Mouse (Mus musculus): ENCODE measurements around the gene 2010300C02Rik.

The 2010300C02Rik gene

DNA sequence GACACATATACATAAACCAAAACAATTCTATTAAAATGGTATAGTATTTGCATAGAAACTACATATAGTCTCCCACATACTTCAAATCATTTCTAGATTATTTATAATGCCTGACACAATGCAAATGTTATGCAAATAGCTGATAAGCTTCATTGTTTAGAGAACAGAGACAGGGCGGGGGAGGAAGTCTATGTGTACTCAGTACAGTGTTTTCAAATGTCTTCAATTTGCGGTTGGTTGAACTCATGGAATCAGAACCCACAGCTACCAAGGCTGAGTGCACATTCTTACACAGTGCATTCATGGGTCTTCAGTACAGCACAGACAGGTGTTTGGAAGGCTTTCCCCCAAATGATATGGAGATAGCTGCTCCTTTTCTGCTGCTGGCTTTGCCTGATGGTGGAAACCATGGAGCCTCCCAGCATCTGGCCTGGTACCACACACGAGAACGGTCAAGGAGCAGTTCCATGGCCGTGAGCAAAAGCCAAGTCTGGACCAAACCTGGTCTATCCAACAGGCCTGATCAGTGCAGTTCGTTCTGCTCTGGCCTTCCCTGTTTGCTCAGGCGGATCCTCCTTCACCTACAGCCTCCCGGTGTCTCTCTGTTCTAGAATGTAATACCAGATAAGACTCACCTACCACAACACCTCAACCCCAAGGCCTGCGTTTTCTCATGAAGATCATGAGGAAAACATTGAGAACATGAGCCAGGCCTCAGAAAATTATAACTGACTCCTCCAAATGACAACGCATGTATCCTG lies 8.1 kb downstream of the 2010300C02Rik start:
- no peak for DNase-seq (ENCODE audit: low read depth in 1 of 2, low spot score in 2 of 2)

DNA sequence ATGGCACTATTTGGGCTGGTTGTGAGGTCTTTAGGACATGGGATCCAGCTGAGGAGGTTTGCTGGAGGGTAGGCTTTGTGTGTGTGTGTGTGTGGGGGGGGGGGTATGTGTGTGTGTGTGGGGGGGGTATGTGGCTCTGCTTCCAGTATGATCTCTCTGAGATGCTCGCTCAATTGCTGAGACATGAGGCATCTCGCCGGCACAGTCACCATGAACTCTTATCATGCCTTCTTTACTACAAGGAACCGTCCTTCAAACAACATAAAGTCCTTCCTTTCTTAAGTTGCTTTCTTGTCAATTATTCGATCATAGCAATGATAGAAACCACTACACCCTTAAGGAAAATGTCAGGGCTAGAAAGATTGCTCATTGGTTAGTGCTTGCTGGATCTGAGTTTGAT lies 8.8 kb downstream of the 2010300C02Rik start:
- no peak for DNase-seq (ENCODE audit: low read depth in 1 of 2, low spot score in 2 of 2)

DNA sequence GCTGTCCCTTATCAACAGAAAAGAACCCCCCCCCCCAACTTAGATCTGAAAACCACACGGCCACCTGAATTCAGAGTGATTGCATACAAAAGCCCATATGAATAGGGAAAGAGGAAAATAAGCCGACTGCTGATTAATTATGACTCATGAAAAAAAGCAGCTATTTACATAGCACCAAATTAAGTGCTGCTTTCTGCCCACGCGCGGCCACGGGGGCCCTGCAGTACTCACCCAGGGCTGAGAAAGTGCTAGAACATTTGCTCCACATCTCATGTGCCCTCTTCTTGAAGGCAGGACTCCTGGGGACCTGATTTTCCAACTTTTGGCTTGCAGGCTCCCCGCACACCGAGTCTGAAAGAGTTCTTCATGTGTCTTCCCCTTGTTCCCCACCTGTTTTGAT lies 10.1 kb downstream of the 2010300C02Rik start:
- DNase-seq (ENCODE audit: low read depth in 1 of 2, low spot score in 2 of 2): no peak

DNA sequence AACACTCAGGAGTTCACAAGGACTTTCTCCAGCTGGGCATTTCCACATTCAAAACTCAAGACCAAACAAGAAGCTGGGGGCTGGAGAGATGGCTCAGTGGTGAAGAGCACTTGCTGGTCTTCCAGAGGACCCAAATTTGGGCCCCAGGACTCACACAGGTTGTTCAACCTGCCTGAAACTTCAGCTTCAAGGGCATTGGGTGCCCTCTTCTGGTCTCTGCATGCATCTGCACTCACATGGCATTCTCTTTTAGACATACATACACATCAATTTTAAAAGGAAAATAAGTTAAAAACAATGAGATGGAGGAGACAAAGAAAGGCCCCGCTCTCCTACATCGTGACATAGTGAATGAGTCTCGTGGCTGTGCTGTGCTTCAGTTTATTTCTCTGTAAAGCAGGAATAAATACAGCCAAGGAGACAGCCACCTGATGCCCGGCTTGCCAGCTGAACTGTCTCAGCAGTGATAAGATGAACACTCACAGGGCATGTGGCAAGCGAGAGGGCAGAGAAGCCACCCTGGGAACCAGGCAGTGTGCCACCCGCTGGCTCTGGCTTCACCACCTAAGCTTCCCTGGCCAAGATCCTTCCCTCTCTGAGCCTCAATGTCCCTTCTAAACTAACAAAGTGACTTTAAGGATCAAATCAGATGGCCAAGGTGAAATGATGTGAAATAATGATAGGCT lies 11.5 kb downstream of the 2010300C02Rik start:
- DNase-seq (ENCODE audit: low read depth in 1 of 2, low spot score in 2 of 2): no peak

DNA sequence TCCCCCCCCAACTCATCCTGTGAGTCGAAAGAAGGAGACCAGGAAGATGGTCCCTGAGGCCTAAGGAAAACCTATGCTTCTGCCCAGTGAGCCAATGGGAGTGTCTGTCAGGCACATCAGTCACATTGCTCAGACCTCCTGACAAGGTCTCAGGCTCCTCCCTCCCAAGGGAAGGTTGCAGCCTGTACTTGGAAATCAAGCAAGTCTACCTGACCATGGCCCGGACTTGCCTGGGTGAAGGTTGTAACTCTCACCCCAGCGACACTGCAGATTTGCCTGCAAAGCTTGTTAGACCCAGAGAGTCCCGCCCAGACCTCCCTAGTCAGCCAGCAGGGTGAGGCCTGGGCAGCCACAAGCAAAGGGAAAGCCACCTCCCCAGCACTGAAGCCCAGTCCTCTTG lies 17.6 kb downstream of the 2010300C02Rik start:
- no peak for DNase-seq (ENCODE audit: low read depth in 1 of 2, low spot score in 2 of 2)

DNA sequence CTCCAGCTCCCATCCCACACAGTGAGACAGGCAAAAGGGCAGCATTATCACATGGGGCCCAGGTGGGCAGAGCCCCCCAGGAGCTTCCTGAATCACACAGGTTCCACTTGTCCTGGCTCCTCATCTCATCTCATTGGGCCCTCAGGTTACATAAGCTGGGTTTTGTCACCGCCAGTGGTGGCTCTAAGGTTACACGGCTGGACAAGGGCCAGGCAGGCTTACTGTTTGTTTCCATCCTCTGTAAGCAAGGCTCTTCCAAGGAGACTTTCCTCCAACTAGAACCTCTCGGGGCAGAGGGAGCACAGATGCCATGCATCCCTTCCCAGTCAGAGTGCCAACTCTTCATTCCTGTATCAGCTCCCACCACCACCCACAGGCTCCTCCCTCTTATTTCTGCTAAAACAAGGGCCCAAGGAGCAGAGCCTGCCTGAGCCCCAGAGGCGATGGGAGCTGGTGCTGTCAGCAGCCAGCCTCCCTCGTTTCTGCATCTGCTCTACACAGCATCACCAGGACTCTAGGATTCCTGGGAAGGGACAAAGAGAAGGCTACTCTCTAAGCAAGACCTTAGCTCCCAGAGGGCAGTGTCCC lies 20.9 kb downstream of the 2010300C02Rik start:
- DNase-seq (ENCODE audit: low read depth in 1 of 2, low spot score in 2 of 2): no peak

DNA sequence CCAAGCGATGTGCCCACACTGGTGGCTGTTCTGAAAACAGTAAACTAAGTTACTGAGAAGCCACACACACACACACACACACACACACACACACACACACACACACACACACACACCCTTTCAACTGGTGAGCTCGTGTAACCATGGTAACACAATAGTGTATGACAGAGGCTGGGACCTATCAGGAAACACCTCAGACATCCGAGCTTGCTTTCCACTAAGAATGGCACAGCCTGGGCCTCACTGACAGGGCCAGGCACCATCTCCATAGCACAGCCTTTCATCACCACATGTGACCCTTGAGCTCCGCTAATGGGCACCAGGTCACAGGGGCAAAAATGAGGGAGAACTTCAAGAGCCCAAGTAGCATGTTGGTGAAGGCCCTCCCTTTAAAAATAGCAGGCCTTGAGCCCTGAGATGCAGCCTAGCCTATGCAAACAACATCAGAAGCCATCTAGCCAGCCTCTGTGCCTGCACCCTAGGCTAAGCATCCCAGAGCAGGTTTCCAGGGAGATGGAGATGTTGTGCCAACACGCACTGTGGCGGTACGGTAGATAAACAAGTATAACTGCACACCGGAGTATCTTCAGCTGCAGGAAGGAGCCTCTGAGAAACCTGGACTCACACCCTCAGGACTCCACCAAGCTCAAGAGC lies 21.6 kb downstream of the 2010300C02Rik start:
- no peak for DNase-seq (ENCODE audit: low read depth in 1 of 2, low spot score in 2 of 2)

DNA sequence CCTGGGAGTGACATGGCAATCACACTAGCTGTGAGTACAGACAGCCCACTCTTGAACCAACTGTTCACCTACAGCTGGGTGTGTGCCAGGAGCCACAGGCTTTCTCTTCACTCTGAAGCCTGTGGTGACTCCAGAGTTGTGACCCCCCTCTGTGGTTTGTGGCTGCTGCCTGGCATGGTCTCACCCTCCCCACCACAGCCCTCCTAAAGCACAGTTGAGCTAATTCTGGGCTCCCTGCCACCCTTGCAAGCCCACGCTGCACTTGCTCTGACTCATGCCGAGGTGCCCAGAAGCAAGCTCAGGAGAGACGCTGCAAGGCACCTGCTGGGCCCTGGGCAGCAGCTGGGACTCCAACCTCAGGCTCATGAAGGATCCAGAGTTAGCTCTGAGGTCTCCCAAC lies 23.0 kb downstream of the 2010300C02Rik start:
- no peak for DNase-seq (ENCODE audit: low read depth in 1 of 2, low spot score in 2 of 2)

DNA sequence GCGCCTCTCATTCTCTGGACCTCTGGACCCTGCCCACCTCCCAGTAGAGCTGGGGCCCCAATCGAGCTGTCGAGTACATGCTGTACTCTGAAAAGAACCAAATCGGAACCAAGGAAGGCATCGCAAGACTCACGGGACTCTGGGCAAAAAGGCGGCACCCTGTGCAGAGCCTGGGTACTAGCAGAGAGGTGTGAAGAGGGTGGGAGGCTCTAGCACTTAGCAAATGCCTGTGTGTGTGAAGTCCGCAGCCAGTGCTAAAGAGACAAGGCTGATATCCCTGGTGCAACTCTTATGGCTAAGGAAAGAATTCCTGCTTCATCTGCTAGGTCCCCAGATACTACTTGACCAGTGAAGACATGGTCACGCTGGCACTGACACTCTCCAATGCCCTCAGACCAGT lies 24.2 kb downstream of the 2010300C02Rik start:
- no peak for DNase-seq (ENCODE audit: low read depth in 1 of 2, low spot score in 2 of 2)

DNA sequence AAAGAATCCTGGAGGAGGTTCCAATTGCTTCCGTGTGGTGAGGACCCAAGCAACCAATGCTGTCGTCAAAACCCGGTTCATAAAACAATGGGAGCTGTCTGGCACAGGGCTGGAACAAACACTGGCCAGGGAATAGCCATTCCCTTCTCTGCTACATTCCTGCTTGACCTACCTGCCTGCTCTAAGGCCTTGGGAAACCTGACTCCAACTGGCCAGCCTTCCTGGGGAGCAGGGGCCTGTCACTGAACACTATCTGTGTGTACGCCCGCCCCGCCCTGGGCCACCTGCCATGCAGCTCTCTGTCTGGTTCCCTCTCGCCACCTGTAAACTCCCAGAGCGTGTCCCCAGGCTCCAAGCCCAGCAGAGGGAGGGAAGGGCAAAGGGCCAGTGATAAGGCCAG lies 25.5 kb downstream of the 2010300C02Rik start:
- no peak for DNase-seq (ENCODE audit: low read depth in 1 of 2, low spot score in 2 of 2)

DNA sequence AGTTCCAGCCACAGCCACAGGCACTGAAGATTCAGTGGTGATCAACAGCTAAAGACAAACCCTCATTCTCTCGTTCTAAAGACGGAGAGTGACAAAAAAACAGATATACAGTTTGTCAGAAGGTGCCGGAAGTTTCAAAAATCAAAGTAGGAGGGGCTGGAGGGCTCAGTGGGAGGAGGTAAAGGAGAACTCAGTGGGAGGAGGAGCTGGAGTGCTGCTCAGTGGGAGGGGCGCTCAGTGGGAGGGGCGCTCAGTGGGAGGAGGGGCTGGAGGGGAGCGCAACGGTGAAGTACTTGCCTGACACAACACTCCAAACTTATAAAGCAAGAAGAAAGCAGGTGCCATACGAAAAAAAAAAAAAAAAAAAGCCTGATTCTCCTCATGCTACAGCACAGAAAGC lies 28.7 kb downstream of the 2010300C02Rik start:
- no peak for DNase-seq (ENCODE audit: low read depth in 1 of 2, low spot score in 2 of 2)

DNA sequence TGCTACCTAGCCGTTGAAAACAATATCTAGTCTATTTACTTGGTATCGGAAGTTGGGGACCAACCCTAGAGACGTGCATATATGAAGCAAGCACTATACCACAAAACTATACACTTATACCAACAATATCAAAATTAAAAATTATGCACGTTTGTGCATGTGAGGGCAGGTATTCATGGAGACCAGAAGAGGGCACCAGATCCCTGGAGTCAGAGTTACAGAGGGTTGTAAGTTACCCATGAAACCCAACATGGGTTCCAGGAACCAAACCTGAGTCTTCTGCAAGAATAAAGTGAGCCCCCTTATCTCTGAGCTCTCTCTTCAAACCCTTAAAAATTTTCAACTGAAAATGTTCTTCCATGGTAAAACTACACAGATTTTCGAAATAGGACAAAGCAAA lies 29.2 kb downstream of the 2010300C02Rik start:
- DNase-seq (ENCODE audit: low read depth in 1 of 2, low spot score in 2 of 2): no peak

DNA sequence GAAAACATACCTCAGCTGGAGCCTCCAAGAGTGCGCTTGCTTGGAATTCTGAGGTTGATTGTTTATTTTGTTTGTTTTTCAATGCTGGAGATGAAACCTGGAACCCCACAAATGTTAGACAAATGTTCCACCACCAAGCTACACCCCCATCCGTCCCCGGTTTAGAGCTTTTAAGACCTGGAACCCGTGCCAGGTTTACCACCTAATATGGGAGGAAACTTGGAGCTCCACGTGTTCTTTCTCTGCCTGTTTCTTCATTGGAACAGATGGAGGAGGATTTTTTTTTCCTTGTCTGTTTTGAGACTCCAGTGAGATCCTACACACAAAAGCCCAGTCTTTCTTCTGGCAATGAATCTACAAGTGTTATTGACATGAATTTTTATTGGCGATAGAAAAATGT lies 30.2 kb downstream of the 2010300C02Rik start:
- DNase-seq (ENCODE audit: low read depth in 1 of 2, low spot score in 2 of 2): no peak

DNA sequence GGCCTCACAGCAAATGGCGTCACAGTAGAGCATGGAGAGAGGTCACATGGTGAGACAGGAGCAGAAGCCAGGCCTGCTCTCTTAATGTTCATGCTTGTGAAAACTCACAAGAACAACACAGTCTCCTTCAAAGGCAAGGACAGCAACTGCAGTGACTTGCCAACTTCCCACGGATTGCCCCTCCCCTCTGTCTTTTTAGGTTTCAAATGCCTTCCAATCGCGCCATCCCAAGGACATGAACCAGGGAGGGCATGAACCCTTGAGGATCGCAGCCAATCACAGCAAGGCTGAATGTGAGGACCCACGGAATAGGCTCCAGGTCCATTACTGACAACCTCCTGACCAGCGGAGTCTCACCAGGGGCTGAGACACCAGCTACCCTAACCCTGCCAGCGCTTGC lies 31.5 kb downstream of the 2010300C02Rik start:
- DNase-seq (ENCODE audit: low read depth in 1 of 2, low spot score in 2 of 2): no peak

DNA sequence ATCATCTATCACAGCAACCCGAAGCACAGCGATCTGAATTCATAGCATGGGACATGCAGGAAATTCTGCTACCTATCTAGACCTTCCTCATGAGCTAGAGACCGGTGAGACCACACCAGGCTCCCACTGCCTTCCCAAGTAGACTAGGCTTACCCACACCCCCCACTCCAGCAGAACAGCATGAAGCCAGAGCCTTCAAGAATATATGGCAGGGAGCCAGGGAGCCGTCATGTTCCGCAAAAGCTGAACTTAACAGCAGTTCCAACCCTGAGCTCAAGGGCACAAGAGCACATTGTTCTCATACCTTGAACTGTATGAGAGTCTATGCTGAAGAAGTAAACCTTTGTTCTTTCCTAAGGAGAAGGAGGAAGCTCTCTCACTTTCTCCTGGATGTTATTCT lies 32.4 kb downstream of the 2010300C02Rik start:
- DNase-seq (ENCODE audit: low read depth in 1 of 2, low spot score in 2 of 2): no peak

DNA sequence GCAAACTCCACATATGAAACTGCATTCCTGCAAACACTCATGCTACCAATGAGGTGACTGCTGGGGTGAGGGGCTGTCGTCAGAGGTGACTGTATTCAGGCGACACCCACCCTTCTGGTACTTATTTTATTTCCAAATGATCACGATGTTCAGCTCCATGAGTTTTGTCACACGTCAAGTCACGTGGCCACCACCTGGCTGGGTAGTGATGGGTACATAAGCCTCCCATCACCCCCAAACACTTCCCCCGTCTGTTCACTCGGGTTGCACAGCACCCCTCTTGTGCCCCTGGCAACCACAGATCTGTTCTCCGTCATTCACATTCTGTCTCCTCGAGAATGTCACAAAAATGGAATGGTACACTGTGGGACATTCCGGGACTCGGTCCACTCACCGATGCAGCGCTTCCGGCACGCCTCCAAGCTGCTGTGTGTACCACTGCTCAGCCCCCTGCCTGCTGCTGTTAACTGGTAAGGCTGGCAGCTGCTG lies 32.9 kb downstream of the 2010300C02Rik start:
- no peak for DNase-seq (ENCODE audit: low read depth in 1 of 2, low spot score in 2 of 2)

DNA sequence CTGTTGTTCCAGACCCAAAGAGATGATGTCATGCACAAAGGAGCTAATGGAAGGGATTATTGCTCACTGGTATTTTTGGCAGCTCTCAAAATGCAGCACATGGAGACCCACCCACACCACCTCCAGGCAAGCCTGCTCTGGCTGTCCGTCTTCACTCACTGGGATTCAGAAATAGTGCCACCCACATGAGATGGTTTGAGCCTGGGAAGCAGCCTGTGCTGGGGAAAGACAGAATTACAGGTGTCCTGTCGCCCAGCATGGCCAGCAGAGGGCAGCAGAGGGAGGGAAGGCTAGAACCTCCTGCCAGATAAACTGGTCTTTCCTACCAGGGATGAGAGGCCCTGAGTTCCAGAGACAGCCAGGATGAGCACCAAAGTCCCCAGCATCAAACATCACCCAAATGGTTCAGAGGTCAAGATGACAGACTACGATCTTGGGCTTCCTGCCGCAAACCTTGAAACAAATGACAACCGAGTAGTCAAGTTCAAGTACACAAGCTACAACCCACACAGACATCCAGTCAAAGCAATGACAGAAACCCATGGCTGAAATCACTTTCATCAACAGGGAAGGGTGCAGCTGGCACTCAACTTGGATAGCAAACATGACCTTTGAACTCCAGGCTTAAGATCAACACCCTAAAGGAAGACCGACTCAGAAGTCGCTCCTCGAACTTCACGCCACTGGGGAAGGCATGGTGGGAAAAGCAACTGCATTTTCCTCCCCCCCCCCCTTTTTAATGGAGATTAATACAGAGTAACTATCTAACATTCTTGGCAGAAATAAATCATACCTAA lies 41.4 kb downstream of the 2010300C02Rik start:
- DNase-seq (ENCODE audit: low read depth in 1 of 2, low spot score in 2 of 2): peak; percentile 9 to 53

DNA sequence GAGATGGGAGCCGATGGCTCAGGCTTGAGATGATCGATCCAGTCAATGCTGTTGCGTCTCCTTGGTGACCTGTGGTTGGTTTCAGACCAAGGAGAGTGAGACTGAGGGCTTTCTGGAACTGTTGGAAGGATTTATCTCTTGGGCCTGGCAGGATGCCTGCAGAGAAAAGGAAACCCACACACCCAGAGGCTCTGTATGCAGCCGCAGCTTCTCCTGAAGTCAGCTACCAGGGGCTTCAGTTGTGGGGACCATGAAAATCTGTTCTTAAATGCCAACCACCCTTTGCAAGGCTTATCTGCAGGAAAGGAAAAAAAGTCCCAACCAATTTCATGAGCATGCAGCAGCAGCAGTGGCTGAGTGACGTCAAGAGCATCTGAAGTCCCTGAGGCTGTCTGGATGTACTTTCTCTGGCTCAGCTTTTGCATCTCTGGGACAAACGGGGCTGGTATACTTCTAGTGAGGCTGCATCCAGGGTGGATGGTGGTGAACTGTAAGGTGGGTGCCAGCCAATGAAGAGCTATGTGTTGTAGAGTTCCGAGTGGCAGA lies 42.8 kb downstream of the 2010300C02Rik start:
- DNase-seq (ENCODE audit: low read depth in 1 of 2, low spot score in 2 of 2): no peak

DNA sequence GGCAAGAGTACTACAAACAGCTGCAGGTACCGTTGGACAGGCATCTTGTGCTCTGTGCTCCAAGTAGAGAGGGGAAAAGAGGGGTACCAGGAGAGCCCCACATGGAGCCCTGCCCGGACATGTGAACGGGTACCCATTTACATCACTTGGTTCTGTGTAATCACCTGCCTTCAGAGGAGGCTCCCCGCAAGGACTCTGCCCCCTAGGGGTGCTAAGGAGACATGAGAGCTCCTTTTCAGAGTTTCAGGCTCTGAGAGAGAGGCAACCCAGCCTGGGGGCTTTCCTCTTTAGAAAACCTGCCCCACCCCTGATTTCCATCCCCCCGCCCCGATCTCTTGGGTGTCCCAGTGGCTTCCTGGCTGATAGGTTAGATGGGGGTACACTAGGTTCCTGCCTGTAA lies 44.4 kb downstream of the 2010300C02Rik start:
- no peak for DNase-seq (ENCODE audit: low read depth in 1 of 2, low spot score in 2 of 2)

DNA sequence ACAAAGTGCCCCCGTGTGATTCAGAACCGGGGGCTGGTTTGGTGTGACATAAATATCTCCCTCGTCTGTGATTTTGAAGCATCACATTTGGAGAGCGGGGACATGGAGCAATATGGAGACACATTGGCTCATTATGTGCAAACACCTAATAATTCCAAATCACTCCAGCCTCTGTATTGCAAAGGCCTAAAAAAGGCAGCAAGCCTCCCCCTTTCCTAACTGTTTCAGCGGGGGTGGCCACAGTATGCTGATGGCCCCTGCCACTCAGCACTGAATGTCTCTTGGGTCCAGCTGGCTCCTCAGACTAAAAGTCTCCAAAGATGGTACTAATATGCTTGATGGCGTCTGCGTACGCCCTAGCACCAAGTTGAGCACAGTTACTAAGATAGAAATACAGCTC lies 45.6 kb downstream of the 2010300C02Rik start:
- DNase-seq (ENCODE audit: low read depth in 1 of 2, low spot score in 2 of 2): no peak

DNA sequence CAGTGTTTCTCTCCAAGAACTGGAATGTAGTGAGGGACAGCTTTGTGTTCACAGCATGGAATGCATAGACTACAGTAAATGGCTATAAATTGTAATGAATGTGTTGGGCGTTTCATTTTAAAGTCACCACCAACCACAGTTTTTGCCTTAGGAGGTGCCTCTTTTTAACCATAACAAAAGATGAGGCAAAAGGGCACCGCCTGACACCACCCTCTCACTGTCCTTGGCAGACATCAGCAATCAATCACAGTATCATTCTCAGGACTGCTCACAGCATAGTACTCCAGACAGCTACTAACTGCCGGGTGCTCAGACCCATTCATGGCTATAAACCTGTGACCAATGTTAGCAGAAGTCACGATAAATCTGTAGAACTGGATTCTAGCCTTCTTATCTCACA lies 48.6 kb downstream of the 2010300C02Rik start:
- no peak for DNase-seq (ENCODE audit: low read depth in 1 of 2, low spot score in 2 of 2)
